Mouse (Mus musculus) kidney, adult 8-10 months (tissue): ENCODE data around the gene Lmtk2.
A peak's percentile ranks its signal among the peaks of the same experiment; 100 is the strongest.

Experiments
- DNase-seq, 2 experiments: peaks; one replicate each; pipeline ENCODE4 v3.0.0; 2022

Lmtk2 gene

DNA sequence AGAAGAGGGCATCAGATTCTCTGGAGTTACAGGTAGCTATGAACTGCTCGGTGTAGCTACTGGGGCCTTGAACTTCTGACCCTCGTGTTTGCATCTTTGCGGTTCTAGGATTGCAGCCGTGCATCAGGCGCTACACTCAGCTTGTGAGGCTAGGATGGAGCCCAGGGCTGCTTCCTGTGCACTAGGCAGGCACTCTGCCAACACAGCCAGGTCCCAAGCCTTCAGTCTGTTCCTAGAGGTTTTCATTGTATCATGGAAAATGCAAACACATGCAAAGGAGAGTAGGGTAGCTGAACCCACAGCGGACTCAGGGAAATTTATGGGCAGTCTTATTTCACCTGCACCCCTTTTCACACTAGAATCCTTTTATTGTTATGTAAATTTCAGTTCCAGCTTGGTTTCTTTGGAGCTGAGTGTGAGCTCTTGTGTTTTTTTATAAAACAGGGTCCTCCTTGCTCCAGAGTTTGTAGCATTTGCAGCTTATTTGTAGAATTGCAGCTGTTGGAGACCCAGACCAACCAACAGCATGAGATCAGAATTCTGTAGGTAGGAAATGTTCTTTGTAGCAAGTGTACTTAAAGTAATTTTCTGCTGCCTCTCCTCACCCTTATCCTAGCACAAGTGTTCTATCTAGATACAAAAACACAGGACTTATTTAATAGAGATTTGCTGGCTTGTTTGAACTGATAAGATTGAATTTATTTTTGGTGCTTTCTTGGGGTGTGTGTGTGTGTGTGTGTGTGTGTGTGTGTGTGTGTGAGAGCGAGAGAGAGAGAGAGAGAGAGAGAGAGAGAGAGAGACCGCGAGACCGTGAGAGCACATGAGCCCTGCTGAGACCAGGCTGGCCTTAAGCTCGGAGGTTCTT lies 12.6 kb downstream of the Lmtk2 start:
- no peak for DNase-seq

DNA sequence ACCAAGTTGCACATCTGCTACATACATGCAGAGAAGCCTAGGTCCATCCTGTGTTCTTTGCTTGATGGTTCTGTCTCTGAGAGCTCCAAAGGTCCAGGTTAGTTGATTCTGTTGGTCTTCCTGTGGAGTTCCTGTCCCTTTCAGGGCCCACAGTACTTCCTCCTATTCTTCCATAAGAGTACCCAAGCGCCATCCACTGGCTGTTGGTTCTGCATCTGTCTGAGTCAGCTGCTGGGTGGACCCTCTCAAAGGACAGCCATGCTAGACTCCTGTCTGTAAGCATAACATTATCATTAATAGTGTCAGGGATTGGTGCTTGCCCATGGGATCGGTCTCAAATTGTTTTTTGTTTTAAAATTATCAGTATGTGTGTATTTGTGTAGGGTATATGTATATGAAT lies 13.8 kb downstream of the Lmtk2 start:
- DNase-seq, result no peak

DNA sequence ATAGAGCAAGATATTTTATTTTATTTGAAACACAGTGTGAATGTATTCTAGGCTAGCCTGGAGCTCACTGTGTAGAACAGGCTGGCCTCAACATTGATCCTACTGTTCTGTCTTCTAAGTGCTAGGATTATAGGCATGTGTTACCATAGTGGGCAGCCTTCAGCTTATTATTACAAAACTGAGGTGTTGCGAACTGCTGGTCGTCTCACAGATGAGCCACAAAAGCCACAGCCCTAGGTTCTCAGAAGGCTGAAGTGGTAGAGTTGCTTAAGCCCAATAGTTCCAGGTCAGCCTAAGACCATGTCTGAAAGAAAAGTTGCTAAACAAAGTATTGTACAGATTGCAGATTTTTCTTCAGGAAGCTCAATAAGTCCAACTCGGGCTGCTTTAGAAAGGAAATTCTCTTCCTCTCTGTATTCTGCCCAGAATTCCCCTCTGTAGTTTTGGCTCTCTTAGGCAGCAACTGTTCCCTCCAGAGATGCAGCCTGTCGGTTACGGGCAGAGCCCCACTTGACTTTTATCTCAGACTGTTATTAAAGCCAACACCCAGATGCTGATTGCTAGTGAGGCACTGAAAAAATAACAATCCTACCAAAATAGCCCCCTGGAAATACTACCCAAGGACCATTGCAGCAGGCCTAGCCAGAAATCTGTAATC lies 14.9 kb downstream of the Lmtk2 start:
- DNase-seq, result no peak

DNA sequence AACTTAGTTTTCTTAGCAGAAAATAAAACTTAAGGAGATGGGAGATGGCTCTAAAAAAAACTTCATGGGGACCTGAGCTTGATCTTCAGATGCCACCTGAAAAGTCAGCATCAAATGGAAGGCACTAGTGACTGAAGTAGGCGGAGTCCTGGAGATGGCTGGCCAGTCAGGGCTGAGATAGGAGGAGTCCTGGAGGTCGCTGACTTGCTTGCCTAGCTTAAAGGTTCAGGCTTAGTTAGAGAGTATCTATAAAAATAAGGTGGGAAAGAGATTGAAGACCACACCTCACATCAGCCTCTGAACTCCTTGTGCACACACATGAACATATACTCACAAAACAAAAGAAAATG lies 15.4 kb downstream of the Lmtk2 start:
- DNase-seq, result no peak

DNA sequence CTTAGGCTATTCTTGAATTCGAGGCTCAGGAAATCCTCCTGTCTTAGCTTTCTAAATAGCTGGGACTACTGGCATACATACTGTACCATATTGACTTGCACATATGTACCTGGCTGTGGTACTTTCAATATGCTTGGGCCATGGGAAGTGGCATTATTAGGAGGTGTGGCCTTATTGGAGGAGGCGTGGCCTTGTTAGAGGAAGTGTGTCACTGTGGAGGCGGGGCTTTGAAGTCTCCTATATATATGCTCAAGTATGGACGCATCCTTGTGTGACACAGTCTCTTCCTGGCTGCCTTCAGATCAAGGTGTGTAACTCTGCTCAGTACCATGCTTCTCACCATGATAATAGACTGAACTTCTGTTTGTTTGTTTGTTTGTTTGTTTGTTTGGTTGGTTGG lies 18.0 kb downstream of the Lmtk2 start:
- DNase-seq, result no peak

DNA sequence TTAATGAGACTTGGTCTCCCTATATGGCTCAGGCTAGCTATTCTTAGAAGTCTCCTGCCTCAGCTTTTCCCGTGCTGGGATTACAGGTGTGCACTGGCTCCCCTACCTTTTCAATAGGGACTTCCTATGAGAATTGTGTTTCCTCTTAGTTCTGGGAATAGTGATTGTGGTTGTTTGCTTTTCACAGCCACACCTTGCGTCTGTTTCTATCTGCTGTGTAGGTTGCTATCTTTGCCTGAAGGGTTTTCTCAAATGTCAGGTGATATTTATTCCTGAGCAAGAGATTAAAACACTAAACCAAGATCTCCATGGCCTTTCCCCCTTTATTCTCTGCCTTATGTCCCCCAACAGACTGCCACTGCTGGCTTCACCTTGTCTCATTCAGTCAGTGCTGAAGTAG lies 19.1 kb downstream of the Lmtk2 start:
- no peak for DNase-seq

DNA sequence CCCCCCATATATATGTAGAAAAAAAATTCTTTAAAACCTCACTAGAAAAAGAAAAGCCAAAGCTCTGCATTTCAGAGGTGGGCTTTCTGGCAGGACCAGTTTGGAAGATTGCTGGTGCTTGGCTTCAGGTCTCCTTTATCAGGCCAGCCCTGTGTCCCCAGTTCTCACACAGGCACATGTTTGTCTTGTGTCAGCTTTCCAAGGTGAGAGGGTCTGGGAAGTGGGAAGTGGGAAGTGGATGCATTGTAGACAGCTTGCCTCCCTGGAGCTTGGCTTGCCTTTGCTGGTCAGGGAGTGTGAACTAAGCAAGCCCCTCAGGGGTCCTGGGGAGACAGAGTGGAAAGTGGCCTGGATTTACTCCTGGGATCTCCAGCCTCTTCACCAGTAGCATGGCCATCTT lies 21.3 kb downstream of the Lmtk2 start:
- no peak for DNase-seq

DNA sequence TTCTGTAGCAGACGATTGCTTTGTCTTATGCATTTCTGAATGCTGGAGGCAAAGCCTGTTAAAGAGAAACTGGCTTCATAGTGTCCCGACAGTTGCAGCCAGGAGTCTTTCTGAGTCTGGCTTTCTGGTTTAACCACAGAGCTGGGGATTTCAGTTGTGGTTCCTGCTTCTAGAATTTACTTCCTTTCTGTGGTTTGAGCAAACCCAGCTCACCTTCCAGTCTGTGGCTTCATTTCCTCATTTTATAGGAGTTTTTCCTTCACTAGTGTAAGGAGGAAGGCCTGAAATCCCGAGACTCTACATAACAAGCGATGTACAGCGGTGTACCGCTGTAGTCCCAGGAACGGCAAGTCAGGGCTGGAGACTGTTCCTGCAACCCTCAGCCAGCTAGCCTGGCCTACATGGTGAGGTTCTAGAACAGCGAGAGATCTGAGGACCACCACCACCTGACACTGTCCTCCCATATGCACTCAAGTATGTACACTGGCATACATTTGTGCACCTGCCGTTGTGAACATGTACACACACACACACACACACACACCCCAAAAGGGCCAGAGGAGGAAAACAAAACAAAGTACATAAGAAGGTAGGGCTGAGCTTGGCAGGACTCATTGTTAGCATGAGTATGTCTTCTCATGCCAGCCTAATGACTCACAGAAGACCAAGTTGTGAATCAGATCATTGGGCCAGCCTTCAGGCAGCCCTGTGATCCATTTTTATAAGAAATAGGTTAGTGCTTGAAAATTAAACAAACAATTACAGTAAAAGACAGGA lies 25.9 kb downstream of the Lmtk2 start:
- no peak for DNase-seq

DNA sequence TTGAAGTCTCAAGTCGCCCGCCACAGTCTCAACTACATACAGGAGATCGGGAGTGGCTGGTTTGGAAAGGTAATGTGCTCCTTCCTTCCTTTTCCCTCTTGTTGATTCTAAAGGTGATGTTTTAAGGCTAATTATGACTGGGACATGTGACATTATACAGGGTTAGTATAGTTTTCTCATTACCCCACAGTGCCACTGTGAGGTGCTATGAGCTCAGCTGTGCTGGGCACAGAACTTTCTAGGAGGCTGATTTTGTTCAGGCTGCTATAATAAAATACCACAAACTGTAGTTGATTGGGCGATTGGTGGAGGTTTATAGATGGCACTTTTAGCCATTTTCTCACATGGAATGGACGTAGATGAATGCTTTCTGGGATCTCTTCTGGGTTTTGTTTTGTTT lies 43.3 kb downstream of the Lmtk2 start:
- no peak for DNase-seq

DNA sequence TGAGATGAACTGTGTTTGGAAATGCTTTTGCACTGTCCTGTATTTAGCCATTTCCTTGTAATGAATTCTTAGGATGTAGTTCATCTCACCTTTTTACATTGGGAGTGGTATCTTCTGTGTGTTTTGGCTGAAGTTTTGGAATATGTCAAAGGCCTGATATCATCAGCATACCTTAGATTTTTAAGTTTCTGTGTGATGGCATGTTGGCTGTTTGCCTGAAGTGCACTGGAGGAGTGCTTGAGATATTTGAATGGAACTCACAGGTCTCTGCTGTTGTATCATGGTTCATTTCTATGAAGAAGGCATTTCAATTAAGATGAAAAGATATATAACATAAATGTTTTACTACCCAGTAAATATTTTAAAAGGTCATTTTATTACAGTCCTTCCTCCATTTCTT lies 46.7 kb downstream of the Lmtk2 start:
- DNase-seq, result no peak

DNA sequence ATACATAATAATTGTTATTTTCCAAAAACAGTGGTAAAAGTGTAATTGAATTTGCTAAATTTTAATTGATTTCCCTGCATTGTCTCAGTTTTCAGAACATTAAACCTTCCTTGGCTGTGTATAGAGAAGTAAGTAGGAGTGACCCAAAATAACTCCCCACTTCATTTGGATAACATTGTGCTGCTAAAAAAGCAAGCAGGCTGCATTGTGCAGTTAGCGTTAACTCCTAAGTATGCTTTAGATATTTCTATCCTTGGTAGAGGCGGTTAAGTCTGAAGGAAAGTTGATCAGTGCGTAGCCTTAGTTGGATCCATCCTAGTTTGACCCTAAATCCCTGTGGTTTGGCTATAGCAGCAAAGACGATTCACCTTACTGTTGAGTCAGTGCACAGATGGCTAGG lies 49.3 kb downstream of the Lmtk2 start:
- DNase-seq, result no peak

DNA sequence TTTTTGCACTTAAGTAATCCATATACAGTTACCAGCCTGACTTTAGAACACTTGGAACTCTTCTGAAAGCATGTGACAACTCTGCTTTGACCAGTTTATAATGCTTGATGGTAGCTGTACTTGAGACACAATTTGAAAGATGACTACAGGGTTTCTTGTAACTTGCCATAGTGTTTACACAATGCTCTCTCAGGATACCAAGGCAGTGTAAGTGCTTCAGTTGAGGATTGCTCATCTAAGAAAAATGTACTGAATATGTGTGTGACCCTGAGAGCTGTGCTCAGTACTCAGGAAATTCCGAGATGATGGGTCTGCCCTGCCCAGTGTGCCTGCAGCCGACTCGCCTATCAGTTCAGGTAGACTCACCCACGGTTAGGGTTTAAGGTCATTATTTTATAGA lies 51.0 kb downstream of the Lmtk2 start:
- no peak for DNase-seq

DNA sequence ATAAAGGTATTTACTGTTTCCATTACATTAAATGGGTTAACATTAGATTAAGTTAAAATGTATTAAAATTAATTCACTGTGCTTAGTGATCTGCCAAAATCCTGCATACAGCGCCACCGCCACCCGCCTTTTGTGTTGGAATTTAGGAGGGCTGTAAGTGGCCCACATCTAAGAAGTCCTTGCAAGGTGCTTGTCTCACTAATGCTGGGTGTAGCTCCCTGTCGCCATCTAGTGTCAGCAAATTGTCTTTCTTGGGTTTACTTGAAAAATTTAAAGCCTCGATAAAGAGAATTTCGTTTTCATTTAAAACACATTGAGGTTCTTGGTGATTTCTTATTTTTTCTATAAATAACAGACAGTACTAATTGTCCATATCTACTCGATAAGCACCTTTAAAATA lies 54.3 kb downstream of the Lmtk2 start:
- peak; percentile 57 to 73 for DNase-seq

DNA sequence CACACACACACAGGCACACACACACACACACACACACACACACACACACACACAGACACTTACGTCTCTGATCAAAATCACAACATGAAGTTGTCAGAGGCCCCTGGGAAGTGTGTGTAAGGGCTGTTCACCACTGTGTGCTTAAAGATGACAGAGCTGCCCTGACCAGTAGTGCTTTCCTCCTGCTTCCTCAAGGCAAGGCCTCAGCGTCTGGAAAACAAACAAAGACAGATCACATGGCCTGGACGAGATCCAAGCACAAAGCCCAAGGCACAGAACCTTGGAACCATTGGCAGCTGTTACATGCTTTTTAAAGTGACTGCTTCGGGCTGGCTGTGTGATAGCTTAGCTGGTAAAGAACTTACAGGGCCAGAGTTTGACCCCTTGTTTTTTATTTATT lies 58.4 kb downstream of the Lmtk2 start:
- DNase-seq, result peak; percentile 93

DNA sequence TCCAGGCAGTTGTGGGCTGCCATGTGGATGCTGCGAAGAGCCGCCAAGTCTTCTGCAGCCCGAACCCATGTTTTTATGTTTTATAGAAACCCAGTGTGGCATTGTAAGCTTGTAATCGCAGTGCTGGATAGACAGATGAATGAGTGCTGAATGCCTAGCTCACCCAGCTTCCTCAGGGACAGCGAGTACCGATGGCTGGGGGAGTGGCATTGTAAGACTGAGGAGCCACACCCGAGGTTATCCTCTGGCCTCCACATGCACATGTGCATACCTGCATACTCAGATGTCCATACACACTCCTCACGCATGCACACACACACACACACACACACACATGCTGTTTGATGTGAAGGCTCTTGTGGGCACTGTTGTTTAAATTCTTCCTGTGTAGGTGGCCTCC lies 58.9 kb downstream of the Lmtk2 start:
- DNase-seq, result no peak

DNA sequence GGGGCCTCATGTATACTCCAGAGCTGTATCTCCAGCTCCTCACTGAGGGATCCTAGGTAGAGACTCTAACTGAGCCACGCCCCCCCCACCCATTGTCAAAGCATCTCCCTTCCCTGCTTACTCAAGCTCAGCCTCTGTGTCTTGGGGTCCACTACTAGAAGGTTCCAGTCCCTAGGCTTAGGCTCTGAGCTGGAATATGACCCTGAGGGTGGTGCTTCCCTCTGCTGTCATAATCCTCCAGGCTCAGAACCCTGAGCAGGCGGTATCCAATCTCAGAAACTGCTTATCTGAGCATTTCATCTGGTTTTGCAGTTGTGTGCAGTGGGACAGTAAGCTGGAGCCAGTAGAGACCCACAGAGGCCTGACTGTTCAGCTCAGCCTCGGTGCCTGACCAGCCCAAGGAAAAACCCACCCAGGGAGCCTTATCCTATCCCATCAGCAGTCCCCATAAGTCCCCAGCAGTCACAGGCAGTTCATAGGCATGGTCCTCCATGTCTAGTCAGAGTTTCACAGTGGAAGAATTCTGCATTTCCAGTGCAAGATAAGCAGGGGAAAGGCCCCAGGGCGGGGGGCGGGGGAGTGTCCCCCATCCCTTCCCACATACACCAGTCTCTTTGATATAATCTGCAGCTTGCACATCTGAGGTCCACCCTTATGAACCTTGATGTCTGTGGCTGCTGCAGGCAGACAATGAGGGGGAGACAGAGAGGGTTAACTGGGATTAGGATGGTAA lies 62.0 kb downstream of the Lmtk2 start:
- no peak for DNase-seq

DNA sequence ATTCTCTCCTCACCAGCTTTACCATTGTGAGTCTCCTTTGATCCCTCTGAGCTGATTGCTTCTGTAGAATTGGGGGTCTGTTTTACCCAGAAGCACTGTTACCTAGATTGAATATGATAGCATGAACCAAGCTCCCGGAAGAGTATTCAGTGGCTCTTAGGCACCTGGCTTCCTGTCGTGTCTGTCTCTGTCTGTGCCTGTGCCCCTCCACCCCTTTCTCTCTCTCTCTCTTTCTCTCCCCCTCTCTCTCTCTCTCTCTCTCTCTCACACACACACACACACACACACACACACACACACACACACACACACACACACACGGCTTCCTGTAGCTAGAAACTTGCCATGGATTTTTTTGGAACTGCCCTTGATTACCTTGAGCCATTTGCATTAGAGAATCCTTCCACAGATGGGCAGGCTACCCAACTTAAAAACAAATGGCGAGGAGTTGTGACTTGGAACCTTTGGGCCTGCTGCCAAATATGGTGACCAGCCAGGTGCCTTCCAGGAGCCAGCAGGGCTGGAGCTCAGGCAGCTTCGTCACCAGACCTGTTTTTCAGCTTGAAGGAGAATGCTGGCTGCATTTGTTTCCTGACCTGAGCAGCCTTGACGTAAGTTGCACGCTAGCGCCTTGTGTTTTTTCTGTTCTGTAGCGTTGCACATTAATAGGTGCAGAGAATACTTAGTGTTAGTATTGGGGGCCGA lies 62.7 kb downstream of the Lmtk2 start:
- peak; percentile 79 to 90 for DNase-seq

DNA sequence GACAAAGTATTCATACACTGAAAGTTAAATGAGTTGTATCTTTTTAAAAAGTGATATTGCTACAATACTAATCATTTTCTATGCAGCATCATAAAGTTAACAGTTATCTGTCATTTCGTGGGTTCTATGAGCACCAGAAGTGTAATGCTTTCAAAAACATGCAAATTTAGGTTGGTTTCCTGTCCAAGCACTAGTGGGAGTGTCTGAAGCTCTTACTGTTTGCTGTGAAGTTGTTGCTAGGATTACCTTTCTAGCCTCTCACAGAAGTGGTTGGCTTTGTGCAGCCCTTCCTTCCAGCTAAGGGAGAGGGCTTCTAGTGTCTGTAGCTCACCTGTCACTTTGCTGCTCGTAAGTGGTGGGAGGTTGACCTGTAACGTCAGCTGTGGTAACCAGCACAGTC lies 65.5 kb downstream of the Lmtk2 start:
- no peak for DNase-seq

DNA sequence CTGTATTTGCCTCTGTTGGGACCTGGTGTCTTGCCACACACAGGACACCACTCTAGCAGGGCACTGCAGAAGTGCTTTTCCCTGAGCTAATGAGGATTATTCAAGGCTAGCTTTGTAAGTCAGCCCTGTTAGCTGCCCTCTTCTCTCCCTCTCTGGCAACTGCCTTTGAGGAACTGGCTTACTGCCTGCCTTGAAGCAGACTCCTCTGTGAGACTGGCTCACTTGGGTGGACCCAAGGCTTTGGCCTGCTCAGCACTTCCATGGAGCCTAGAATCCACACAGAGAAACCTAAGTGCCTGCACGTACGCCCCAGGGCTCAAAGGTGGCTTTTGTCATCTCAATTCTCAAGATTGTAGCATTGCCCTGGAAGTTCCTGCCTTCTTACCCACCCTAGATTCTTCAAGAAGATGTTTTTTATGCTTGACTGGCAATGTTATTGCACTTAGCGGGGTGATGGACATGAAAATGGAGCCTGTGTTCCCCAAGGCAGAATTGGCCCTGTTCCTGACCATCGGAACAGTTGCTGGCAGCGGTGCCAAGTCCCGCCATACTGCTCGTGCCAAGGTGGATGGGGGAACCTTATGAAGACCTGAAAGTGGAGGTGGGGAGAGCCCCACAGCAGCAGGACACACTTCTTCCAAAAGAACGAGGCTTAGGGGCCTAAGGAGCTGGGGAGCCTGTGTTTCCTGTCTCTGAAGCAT lies 69.2 kb downstream of the Lmtk2 start:
- DNase-seq, result peak; percentile 43 to 44

DNA sequence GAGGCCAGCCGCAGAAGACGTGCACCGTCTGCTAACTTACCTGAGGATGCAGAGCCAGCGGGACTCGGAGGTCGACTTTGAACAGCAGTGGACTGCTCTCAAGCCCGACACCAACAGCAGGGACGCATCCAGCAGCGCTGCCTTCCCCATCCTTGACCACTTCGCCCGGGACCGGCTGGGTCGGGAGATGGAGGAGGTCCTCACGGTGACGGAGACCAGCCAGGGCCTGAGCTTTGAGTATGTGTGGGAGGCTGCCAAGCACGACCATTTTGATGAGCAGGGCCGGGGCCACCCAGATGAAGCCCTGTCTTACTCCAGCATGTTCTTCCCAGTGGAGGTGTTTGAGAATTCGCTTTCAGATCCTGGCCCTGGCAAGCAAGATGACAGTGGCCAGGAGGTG lies 73.4 kb downstream of the Lmtk2 start:
- no peak for DNase-seq

DNA sequence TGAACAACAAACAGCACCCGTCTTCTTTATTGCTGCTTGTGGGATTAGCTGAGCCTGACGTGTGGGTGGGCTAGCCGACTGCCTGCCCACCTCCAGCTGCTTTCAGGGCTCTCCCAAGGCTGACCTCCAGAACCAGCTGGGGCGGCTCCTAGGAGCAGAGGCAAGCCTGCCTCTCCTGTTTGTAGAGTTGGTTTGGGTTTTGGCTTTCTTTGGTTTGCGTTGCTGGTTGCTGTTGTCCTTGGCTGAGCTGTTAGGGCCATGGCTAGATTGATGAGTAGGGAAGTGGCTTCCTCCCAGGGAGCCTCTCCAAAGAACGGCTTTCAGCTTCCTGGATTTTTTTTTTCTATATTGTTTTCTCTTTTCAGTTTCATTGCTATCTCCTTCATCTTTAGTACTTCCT lies 78.0 kb downstream of the Lmtk2 start:
- no peak for DNase-seq

DNA sequence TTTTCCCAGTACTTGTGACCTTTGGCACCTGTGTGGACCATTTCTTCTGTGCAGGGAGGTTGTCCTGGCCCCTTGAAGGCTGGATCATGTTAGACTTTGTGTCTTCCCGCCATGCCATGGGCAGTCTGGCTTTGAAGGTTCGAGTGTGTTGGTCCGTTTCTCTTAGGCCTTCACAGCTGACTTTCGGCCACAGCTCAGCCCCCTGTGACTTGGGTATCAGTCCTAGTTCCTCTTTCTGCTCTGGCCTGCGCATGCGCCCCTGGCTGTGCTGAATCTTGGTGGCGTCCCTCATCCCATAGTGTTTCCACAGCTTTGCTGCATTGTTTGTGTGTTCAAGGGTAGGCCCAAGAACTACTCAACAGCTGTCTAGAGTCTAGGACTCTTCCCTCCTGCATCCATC lies 81.0 kb downstream of the Lmtk2 start:
- no peak for DNase-seq
